Mouse (Mus musculus): ENCODE measurements around the gene Wrb. TPM values are rescaled to one million over a fixed set of nuclear protein-coding genes. Genes with fewer than 3 reads are reported as not detected.
A peak's percentile ranks its signal among the peaks of the same experiment; 100 is the strongest.

Wrb gene
- polyA plus RNA-seq, 1 experiment: 79.6 TPM

GRCm38 (mm10) chr16:96168837-96169236, 23.6 kb downstream of the Wrb start:
- Histone ChIP-seq H3K4me1 (ENCODE audit: control insufficient read depth, insufficient read depth, low read length) (no peaks in the 10 kb centered on the region), H3K4me3 (ENCODE audit: insufficient read depth, low read length) (no peak overlapping the region), H3K27ac (ENCODE audit: insufficient read depth, low read length) (no peak overlapping the region)
- TF ChIP-seq CTCF (IDR thresholded peaks at IDR 0.05; ENCODE audit: extremely low read depth, insufficient read depth, low read length) (no peak), POLR2A (IDR thresholded peaks at IDR 0.05; ENCODE audit: extremely low read depth, insufficient read depth, low read length) (no peak)

- Histone ChIP-seq H3K27ac (ENCODE audit: insufficient read depth, low read length) (no peak overlapping the region), H3K4me3 (ENCODE audit: insufficient read depth, low read length) (no peak overlapping the region), H3K4me1 (ENCODE audit: control insufficient read depth, insufficient read depth, low read length) (no peaks in the 10 kb centered on the region)
- TF ChIP-seq CTCF (IDR thresholded peaks at IDR 0.05; ENCODE audit: extremely low read depth, insufficient read depth, low read length): no peak
- no peak for TF ChIP-seq POLR2A (IDR thresholded peaks at IDR 0.05; ENCODE audit: extremely low read depth, insufficient read depth, low read length)
Measured at GRCm38 (mm10) chr16:96173648-96174047, 28.4 kb downstream of the Wrb start.

- H3K4me3 ChIP-seq (ENCODE audit: insufficient read depth, low read length): no peak overlapping the region
- no peaks in the 10 kb centered on the region for H3K4me1 ChIP-seq (ENCODE audit: control insufficient read depth, insufficient read depth, low read length)
- no peak overlapping the region for H3K27ac ChIP-seq (ENCODE audit: insufficient read depth, low read length)
- TF ChIP-seq CTCF (IDR thresholded peaks at IDR 0.05; ENCODE audit: extremely low read depth, insufficient read depth, low read length) (no peak), POLR2A (IDR thresholded peaks at IDR 0.05; ENCODE audit: extremely low read depth, insufficient read depth, low read length) (no peak)
Measured at GRCm38 (mm10) chr16:96175399-96175798, 30.2 kb downstream of the Wrb start.

GRCm38 (mm10) chr16:96179156-96179555, 33.9 kb downstream of the Wrb start:
- H3K4me3 ChIP-seq (ENCODE audit: insufficient read depth, low read length): no peak overlapping the region
- no peaks in the 10 kb centered on the region for H3K4me1 ChIP-seq (ENCODE audit: control insufficient read depth, insufficient read depth, low read length)
- TF ChIP-seq CTCF (IDR thresholded peaks at IDR 0.05; ENCODE audit: extremely low read depth, insufficient read depth, low read length) (no peak), POLR2A (IDR thresholded peaks at IDR 0.05; ENCODE audit: extremely low read depth, insufficient read depth, low read length) (no peak)
- H3K27ac ChIP-seq (ENCODE audit: insufficient read depth, low read length): no peak overlapping the region

- Histone ChIP-seq H3K27ac (ENCODE audit: insufficient read depth, low read length) (no peak overlapping the region), H3K4me3 (ENCODE audit: insufficient read depth, low read length) (no peak overlapping the region), H3K4me1 (ENCODE audit: control insufficient read depth, insufficient read depth, low read length) (no peaks in the 10 kb centered on the region)
- no peak for TF ChIP-seq CTCF (IDR thresholded peaks at IDR 0.05; ENCODE audit: extremely low read depth, insufficient read depth, low read length)
- TF ChIP-seq POLR2A (IDR thresholded peaks at IDR 0.05; ENCODE audit: extremely low read depth, insufficient read depth, low read length): no peak
Measured at GRCm38 (mm10) chr16:96187619-96188018, 42.4 kb downstream of the Wrb start.

GRCm38 (mm10) chr16:96191531-96192506, 46.6 kb downstream of the Wrb start, which contains the start of gene Lca5l:
Lca5l (minus strand) TSS chr16:96192271.
- H3K27ac ChIP-seq (ENCODE audit: insufficient read depth, low read length): peak within 1 kb of the TSS; percentile 86
- TF ChIP-seq POLR2A (IDR thresholded peaks at IDR 0.05; ENCODE audit: extremely low read depth, insufficient read depth, low read length) (peak; percentile 88), CTCF (IDR thresholded peaks at IDR 0.05; ENCODE audit: extremely low read depth, insufficient read depth, low read length) (no peak)
- peak within 1 kb of the TSS; percentile 67 for H3K4me3 ChIP-seq (ENCODE audit: insufficient read depth, low read length)
- H3K4me1 ChIP-seq (ENCODE audit: control insufficient read depth, insufficient read depth, low read length): no peaks in the 10 kb centered on the region

GRCm38 (mm10) chr16:96199913-96200701, 54.9 kb downstream of the Wrb start, which contains the start of gene Sh3bgr:
Sh3bgr (plus strand) TSS chr16:96200450.
- no peaks in the 10 kb centered on the region for H3K4me1 ChIP-seq (ENCODE audit: control insufficient read depth, insufficient read depth, low read length)
- peak within 1 kb of the TSS; percentile 11; the same call in 1 of the 2 replicates for H3K4me3 ChIP-seq (ENCODE audit: insufficient read depth, low read length)
- TF ChIP-seq CTCF (IDR thresholded peaks at IDR 0.05; ENCODE audit: extremely low read depth, insufficient read depth, low read length): no peak
- no peak for TF ChIP-seq POLR2A (IDR thresholded peaks at IDR 0.05; ENCODE audit: extremely low read depth, insufficient read depth, low read length)
- H3K27ac ChIP-seq (ENCODE audit: insufficient read depth, low read length): no peak within 1 kb of the TSS

- no peaks in the 10 kb centered on the region for H3K4me1 ChIP-seq (ENCODE audit: control insufficient read depth, insufficient read depth, low read length)
- no peak for TF ChIP-seq POLR2A (IDR thresholded peaks at IDR 0.05; ENCODE audit: extremely low read depth, insufficient read depth, low read length)
- TF ChIP-seq CTCF (IDR thresholded peaks at IDR 0.05; ENCODE audit: extremely low read depth, insufficient read depth, low read length): no peak
- H3K4me3 ChIP-seq (ENCODE audit: insufficient read depth, low read length): 0 out of 2 replicates have a peak overlapping the region, but pooled peaks have one; percentile 11
- H3K27ac ChIP-seq (ENCODE audit: insufficient read depth, low read length): no peak overlapping the region
Measured at GRCm38 (mm10) chr16:96200702-96201028, 55.5 kb downstream of the Wrb start.

- H3K27ac ChIP-seq (ENCODE audit: insufficient read depth, low read length): no peak overlapping the region
- TF ChIP-seq CTCF (IDR thresholded peaks at IDR 0.05; ENCODE audit: extremely low read depth, insufficient read depth, low read length): no peak
- TF ChIP-seq POLR2A (IDR thresholded peaks at IDR 0.05; ENCODE audit: extremely low read depth, insufficient read depth, low read length): no peak
- H3K4me1 ChIP-seq (ENCODE audit: control insufficient read depth, insufficient read depth, low read length): no peaks in the 10 kb centered on the region
- no peak overlapping the region for H3K4me3 ChIP-seq (ENCODE audit: insufficient read depth, low read length)
Measured at GRCm38 (mm10) chr16:96201485-96202232, 56.5 kb downstream of the Wrb start.

Other genes starting within 250 kb of the Wrb start
- 22.0 and 23.2 TPM in 2 replicates for gene Psmg1, start 154.4 kb upstream of the Wrb start, polyA plus RNA-seq (2012; rRNA removed)
- gene Brwd1, start 62.9 kb upstream of the Wrb start, polyA plus RNA-seq (2012; rRNA removed): 94.2 and 95.0 TPM in 2 replicates
- 70.3 and 75.2 TPM in 2 replicates for gene Hmgn1, start 17.7 kb upstream of the Wrb start, polyA plus RNA-seq (2012; rRNA removed)
- gene Lca5l, start 46.9 kb downstream of the Wrb start, polyA plus RNA-seq (2012; rRNA removed): 3.2 and 3.5 TPM in 2 replicates
- 2.5 and 5.2 TPM in 2 replicates for gene Sh3bgr, start 55.0 kb downstream of the Wrb start, polyA plus RNA-seq (2012; rRNA removed)
- 14.6 and 15.3 TPM in 2 replicates for gene B3galt5, start 90.4 kb downstream of the Wrb start, polyA plus RNA-seq (2012; rRNA removed)

Data from cortical plate, adult 2 months (tissue).